Mouse (Mus musculus) layer of hippocampus, adult 9-11 months (tissue): ENCODE results near the gene Olfr680-ps1.
"Not testable (repeated sequence)": the region's sequence is repeated elsewhere in the genome, so short reads cannot be mapped to it uniquely, and the experiment has no call there.

ENCODE experiments used
- DNase-seq: peaks from one replicate; pipeline ENCODE4 v3.0.0; 2022

Gene Olfr680-ps1

DNA sequence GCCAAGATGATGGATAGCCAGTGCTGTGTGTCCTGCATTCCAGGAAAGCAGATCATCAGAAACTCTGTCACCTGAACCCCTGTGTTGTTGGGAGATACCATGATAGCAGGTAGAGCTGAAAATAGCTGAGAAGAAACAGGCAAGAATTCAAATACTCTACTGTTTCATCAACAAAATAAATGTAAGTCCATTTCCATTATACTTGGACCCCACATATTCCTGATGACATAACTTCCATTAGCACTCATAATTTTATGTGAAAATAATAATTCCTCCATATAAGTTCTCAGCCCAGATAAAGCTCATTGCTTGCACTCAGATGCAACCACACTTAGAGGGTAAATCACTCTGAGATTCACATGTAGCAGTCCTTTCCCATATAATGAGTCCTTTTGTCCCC lies at the start of gene Olfr680-ps1:
Gene Olfr680-ps1 (minus strand): TSS at position 101 of the 400 bp plus-strand sequence.
- DNase-seq: not testable (repeated sequence)

DNA sequence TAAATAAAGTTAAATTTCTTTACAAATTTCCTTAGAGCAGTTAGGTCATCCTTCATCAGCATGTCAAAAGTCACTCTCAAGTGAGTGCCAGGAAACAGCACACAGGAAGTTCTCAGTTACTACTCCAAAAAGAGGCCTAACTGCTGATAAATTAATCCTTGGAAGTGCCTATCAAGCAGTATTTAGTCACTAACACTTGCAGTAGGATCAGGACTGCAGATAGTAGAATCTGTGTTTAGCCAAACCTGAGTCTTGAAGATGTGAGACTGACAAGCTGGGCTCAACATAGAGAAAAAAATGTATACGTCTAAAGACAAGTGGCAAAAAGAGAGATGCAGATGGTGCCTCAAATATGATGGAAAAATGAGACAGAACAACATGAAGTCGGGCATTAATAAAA lies 48.7 kb upstream of the Olfr680-ps1 start:
- DNase-seq: no peak

DNA sequence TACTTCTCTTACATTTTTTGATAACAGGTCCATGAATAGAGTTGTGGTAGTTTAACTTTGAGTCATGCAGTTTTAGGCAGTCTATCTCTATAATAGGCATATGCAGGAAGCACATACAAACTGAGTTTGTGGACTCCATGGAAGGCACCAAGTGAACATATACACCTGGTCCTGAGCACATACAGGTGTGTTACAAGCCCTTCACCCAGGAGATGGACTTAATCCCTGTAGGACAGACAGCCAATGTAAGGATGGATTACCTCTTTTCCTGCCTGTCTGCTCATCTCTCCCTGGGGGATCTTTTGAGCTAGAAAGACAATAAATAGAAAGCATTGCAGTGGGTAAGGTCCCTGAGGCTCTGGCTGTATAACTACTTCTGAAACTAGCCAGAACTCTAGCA lies 23.9 kb upstream of the Olfr680-ps1 start, which contains the start of gene Olfr681:
Gene Olfr681 (plus strand): TSS at position 301 of the 400 bp plus-strand sequence.
- no peak for DNase-seq

DNA sequence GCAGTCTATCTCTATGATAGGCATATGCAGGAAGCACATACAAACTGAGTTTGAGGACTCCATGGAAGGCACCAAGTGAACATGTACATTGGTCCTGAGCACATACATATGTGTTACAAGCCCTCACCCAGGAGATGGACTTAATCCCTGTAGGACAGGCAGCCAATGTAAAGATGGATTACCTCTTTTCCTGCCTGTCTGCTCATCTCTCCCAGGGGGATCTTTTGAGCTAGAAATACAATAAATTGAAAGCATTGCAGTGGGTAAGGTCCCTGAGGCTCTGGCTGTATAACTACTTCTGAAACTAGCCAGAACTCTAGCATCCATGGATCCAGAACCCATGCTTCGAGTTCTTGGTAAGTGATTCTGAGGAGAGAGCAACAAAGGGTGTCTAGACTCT lies 11.7 kb downstream of the Olfr680-ps1 start, which contains the start of gene Olfr679:
Gene Olfr679 (plus strand): TSS at position 301 of the 400 bp plus-strand sequence.
- no peak for DNase-seq

DNA sequence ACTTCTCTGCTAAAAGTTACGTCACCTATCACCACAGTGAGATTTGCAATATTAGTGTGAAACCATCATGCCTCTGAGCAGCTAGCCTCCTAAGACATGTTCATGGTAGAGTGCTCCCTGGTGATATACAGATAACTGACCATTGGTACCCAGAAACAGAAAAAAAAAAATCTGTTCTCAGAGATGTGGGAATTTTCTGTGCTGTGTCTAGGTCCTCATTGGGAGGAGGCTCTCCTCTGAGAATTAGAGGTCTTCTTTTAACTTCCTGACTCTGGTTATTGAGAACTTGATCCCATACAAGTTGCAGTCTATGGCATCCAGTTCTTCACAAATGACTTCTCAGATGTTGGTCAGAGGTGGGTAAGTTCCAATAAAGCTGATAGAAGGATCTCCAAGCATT lies 28.4 kb downstream of the Olfr680-ps1 start, which contains the start of gene Olfr678:
Gene Olfr678 (plus strand): TSS at position 301 of the 400 bp plus-strand sequence.
- DNase-seq: no peak

DNA sequence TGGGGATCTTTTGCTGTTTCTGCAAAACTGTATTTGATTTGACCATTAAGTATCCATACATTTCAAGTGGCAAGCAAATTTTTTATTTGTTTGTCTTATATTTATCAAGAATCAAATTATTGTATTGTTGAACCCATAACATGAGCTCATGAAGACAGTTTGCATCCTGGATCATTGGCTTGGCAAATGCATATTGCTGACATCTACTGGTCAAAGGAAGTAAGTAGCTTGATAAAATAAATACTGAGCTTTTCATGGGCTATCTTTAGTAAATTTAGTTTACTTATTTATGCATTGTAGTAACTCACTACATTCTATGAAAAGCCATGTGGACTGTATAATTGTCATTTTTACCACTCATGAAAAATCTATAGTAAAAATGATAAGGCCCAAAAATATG lies 33.7 kb downstream of the Olfr680-ps1 start:
- DNase-seq: no peak
